Mouse (Mus musculus): ENCODE measurements at regions not wholly inside any gene's neighbourhood (a gene's known extent, or its start where the extent isn't known, plus 50 kb on each side); places are given as distances from the start of the nearest gene placed in this dataset.

GRCm38 (mm10) chr10:12018281-12018680 is 675.1 kb downstream of the Epm2a start:
- Histone ChIP-seq H3K27me3 (no peaks in the 10 kb centered on the region), H3K9me3 (replicated peaks) (no peaks in the 10 kb centered on the region), H3K9ac (no peak overlapping the region), H3K4me2 (no peak overlapping the region), H3K4me1 (peaks cover 6% of the 10 kb centered on the region; the same call in 1 of the 2 replicates), H3K36me3 (ENCODE audit: poor library complexity, severe bottlenecking) (no peaks in the 10 kb centered on the region), H3K27ac (no peak overlapping the region), H3K4me3 (no peak overlapping the region)
- WGBS: 32% methylated on average over 5 of the region's 5 CpGs
- ATAC-seq: no peak

- no peak overlapping the region for H3K9ac ChIP-seq
- peaks cover 6% of the 10 kb centered on the region; the same call in 1 of the 2 replicates for H3K4me1 ChIP-seq
- H3K36me3 ChIP-seq (ENCODE audit: poor library complexity, severe bottlenecking): no peaks in the 10 kb centered on the region
- 61% methylated on average over 14 of the region's 14 CpGs for WGBS
- H3K9me3 ChIP-seq (replicated peaks): no peaks in the 10 kb centered on the region
- no peak for ATAC-seq
- H3K27ac ChIP-seq: no peak overlapping the region
- H3K4me3 ChIP-seq: no peak overlapping the region
- H3K27me3 ChIP-seq: no peaks in the 10 kb centered on the region
- H3K4me2 ChIP-seq: no peak overlapping the region
Observed at GRCm38 (mm10) chr10:12019159-12019779, 676.1 kb downstream of the Epm2a start.

- Histone ChIP-seq H3K9ac (no peak overlapping the region), H3K36me3 (ENCODE audit: poor library complexity, severe bottlenecking) (no peaks in the 10 kb centered on the region), H3K9me3 (replicated peaks) (no peaks in the 10 kb centered on the region), H3K27me3 (no peaks in the 10 kb centered on the region), H3K4me3 (no peak overlapping the region), H3K4me2 (no peak overlapping the region), H3K27ac (no peak overlapping the region), H3K4me1 (peaks cover 6% of the 10 kb centered on the region; the same call in 1 of the 2 replicates)
- ATAC-seq: no peak
- 93% methylated on average over 4 of the region's 4 CpGs for WGBS
Observed at GRCm38 (mm10) chr10:12020576-12020975, 677.4 kb downstream of the Epm2a start.

GRCm38 (mm10) chr10:12035159-12035558 is 692.0 kb downstream of the Epm2a start:
- no peaks in the 10 kb centered on the region for H3K36me3 ChIP-seq (ENCODE audit: poor library complexity, severe bottlenecking)
- H3K4me1 ChIP-seq: peaks cover 3% of the 10 kb centered on the region; the same call in 1 of the 2 replicates
- no peak overlapping the region for H3K4me3 ChIP-seq
- no peaks in the 10 kb centered on the region for H3K27me3 ChIP-seq
- no peak overlapping the region for H3K9ac ChIP-seq
- H3K4me2 ChIP-seq: no peak overlapping the region
- no peak overlapping the region for H3K27ac ChIP-seq
- no peaks in the 10 kb centered on the region for H3K9me3 ChIP-seq (replicated peaks)
- WGBS: 29% methylated on average over 1 of the region's 1 CpGs
- no peak for ATAC-seq

- Histone ChIP-seq H3K36me3 (ENCODE audit: poor library complexity, severe bottlenecking) (no peaks in the 10 kb centered on the region), H3K4me3 (no peak overlapping the region)
- 66% methylated on average over 2 of the region's 2 CpGs for WGBS
Observed at GRCm38 (mm10) chr10:12045937-12046336, 702.7 kb downstream of the Epm2a start.

GRCm38 (mm10) chr10:12059728-12060127 is 716.5 kb downstream of the Epm2a start:
- no peak for ATAC-seq
- H3K27me3 ChIP-seq: no peaks in the 10 kb centered on the region
- no peak overlapping the region for H3K4me2 ChIP-seq
- no peaks in the 10 kb centered on the region for H3K36me3 ChIP-seq (ENCODE audit: poor library complexity, severe bottlenecking)
- no peak overlapping the region for H3K27ac ChIP-seq
- no peak overlapping the region for H3K9ac ChIP-seq
- H3K9me3 ChIP-seq (replicated peaks): no peaks in the 10 kb centered on the region
- 78% methylated on average over 1 of the region's 1 CpGs for WGBS
- no peaks in the 10 kb centered on the region for H3K4me1 ChIP-seq
- no peak overlapping the region for H3K4me3 ChIP-seq

More at GRCm38 (mm10) chr10:12045937-12046336, 702.7 kb downstream of the Epm2a start:
- Histone ChIP-seq H3K4me1 (no peaks in the 10 kb centered on the region), H3K27ac (no peak overlapping the region), H3K4me2 (no peak overlapping the region), H3K9me3 (replicated peaks) (no peaks in the 10 kb centered on the region), H3K9ac (no peak overlapping the region), H3K27me3 (no peaks in the 10 kb centered on the region)
- ATAC-seq: no peak

GRCm38 (mm10) chr10:12061069-12061861 is 718.1 kb downstream of the Epm2a start:
- Histone ChIP-seq H3K4me1 (no peaks in the 10 kb centered on the region), H3K4me3 (no peak overlapping the region), H3K27ac (no peak overlapping the region), H3K27me3 (no peaks in the 10 kb centered on the region), H3K4me2 (no peak overlapping the region), H3K36me3 (ENCODE audit: poor library complexity, severe bottlenecking) (no peaks in the 10 kb centered on the region), H3K9ac (no peak overlapping the region), H3K9me3 (replicated peaks) (no peaks in the 10 kb centered on the region)
- ATAC-seq: no peak
- 91% methylated on average over 5 of the region's 5 CpGs for WGBS

- Histone ChIP-seq H3K4me3 (no peak overlapping the region), H3K4me1 (no peaks in the 10 kb centered on the region), H3K4me2 (no peak overlapping the region), H3K9ac (no peak overlapping the region), H3K27ac (no peak overlapping the region), H3K27me3 (no peaks in the 10 kb centered on the region), H3K36me3 (ENCODE audit: poor library complexity, severe bottlenecking) (no peaks in the 10 kb centered on the region), H3K9me3 (replicated peaks) (no peaks in the 10 kb centered on the region)
- ATAC-seq: no peak
- WGBS: 82% methylated on average over 1 of the region's 1 CpGs
Observed at GRCm38 (mm10) chr10:12062302-12062701, 719.1 kb downstream of the Epm2a start.

- Histone ChIP-seq H3K9ac (no peak overlapping the region), H3K36me3 (ENCODE audit: poor library complexity, severe bottlenecking) (no peaks in the 10 kb centered on the region), H3K9me3 (replicated peaks) (no peaks in the 10 kb centered on the region), H3K27ac (no peak overlapping the region), H3K4me1 (no peaks in the 10 kb centered on the region), H3K4me2 (no peak overlapping the region), H3K27me3 (no peaks in the 10 kb centered on the region), H3K4me3 (no peak overlapping the region)
- WGBS: 95% methylated on average over 1 of the region's 1 CpGs
- ATAC-seq: no peak
Observed at GRCm38 (mm10) chr10:12083961-12084360, 740.8 kb downstream of the Epm2a start.

GRCm38 (mm10) chr10:12092521-12092920 is 749.3 kb downstream of the Epm2a start:
- H3K9me3 ChIP-seq (replicated peaks): no peaks in the 10 kb centered on the region
- no peak overlapping the region for H3K9ac ChIP-seq
- no peak overlapping the region for H3K27ac ChIP-seq
- H3K4me1 ChIP-seq: no peaks in the 10 kb centered on the region
- no peak overlapping the region for H3K4me3 ChIP-seq
- no peak overlapping the region for H3K4me2 ChIP-seq
- no peaks in the 10 kb centered on the region for H3K36me3 ChIP-seq (ENCODE audit: poor library complexity, severe bottlenecking)
- 73% methylated on average over 1 of the region's 1 CpGs for WGBS
- ATAC-seq: no peak
- no peaks in the 10 kb centered on the region for H3K27me3 ChIP-seq

- 90% methylated on average over 3 of the region's 3 CpGs for WGBS
- no peak overlapping the region for H3K4me3 ChIP-seq
- no peaks in the 10 kb centered on the region for H3K4me1 ChIP-seq
- ATAC-seq: no peak
- no peaks in the 10 kb centered on the region for H3K9me3 ChIP-seq (replicated peaks)
- H3K36me3 ChIP-seq (ENCODE audit: poor library complexity, severe bottlenecking): no peaks in the 10 kb centered on the region
- no peak overlapping the region for H3K9ac ChIP-seq
- H3K27ac ChIP-seq: no peak overlapping the region
- H3K27me3 ChIP-seq: no peaks in the 10 kb centered on the region
- H3K4me2 ChIP-seq: no peak overlapping the region
Observed at GRCm38 (mm10) chr10:12096678-12097077, 753.5 kb downstream of the Epm2a start.

- H3K27me3 ChIP-seq: no peaks in the 10 kb centered on the region
- no peak overlapping the region for H3K4me3 ChIP-seq
- H3K27ac ChIP-seq: no peak overlapping the region
- no peak overlapping the region for H3K4me2 ChIP-seq
- no peaks in the 10 kb centered on the region for H3K36me3 ChIP-seq (ENCODE audit: poor library complexity, severe bottlenecking)
- H3K4me1 ChIP-seq: peaks cover 12% of the 10 kb centered on the region; the same call in 1 of the 2 replicates
- peak; percentile 86 for ATAC-seq
- H3K9ac ChIP-seq: no peak overlapping the region
- no peaks in the 10 kb centered on the region for H3K9me3 ChIP-seq (replicated peaks)
Observed at GRCm38 (mm10) chr10:12107001-12107418, 762.2 kb downstream of the Utrn start.
